Mouse (Mus musculus): ENCODE results near the gene Arhgef17.

Gene Arhgef17

DNA sequence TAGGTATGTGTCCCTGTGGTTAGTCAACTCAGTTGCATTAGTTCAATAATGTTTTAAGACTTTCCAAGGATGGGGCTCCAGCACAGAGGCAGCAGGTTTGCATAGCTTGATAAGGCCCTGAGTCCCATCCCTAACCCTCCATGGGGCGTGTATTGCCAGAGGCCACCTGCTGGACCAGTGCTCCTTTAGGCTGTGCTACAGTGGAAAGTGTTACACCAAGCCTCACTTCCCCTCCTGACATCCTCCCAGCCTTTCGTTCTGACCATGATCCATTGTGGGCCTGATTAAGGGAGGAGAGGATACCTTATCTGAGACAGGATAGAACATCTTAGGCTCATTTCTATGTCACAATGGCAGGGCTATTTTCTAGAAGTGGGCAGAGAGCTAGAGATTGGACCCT, 88.0 kb downstream of the Arhgef17 start:
- DNase-seq: no peak

DNA sequence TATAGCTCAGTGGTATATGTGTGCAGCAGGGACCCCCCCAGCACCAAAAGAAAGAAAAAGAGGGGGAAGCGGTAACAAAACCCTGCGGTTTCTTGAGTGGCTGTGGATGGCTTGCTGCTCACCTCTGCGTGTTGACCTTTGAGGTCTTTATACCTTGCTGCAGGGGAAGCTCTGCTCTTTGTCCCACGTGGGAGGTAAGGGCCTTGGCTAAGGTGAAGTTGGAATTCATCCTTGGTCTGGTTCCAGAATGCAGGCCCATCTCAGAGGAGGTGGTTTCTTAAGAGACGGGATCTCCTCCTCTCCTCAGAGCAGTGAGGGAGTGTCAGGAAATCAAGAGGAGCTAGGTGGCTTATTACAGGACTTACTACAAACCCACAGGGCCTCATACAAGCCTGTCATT, 89.7 kb downstream of the Arhgef17 start:
- no peak for DNase-seq

DNA sequence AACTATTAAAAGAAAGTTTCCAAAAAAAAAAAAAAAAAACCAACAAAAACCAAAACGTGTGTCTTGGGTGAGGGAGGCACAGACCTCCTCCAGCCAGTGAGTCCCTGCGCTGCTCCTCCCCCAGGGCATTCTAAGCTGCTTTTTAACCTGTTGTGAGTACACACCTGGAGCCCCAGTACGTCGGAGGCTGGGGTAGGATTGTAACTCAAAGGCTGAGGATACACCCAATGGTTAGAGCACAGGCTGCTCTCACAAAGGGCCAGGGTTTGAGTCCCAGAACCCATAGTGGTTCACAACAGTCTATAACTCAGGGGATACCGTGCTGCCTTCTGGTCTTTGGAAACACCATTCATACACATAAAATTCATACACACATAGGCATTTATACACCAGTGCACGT, 90.3 kb downstream of the Arhgef17 start:
- DNase-seq: no peak

DNA sequence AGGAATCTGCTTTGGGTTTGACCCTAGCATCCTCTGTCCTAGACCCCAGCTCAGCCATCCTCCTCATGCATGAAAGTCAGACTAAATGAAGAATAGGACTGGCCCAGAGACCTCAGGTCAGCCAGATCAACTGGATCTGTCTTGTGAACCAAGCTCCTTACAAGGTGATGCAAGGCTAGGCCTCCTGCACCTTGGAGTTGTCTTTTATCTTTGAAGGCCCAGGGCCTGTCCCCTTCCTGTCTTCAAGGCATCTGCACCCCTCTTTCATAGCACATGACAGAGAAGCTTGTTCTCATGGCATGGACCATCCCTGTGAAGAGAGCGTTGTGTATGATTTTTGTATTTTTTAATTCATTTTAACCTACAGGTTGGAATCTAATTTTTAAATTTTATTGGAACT, 91.0 kb downstream of the Arhgef17 start:
- DNase-seq: no peak

DNA sequence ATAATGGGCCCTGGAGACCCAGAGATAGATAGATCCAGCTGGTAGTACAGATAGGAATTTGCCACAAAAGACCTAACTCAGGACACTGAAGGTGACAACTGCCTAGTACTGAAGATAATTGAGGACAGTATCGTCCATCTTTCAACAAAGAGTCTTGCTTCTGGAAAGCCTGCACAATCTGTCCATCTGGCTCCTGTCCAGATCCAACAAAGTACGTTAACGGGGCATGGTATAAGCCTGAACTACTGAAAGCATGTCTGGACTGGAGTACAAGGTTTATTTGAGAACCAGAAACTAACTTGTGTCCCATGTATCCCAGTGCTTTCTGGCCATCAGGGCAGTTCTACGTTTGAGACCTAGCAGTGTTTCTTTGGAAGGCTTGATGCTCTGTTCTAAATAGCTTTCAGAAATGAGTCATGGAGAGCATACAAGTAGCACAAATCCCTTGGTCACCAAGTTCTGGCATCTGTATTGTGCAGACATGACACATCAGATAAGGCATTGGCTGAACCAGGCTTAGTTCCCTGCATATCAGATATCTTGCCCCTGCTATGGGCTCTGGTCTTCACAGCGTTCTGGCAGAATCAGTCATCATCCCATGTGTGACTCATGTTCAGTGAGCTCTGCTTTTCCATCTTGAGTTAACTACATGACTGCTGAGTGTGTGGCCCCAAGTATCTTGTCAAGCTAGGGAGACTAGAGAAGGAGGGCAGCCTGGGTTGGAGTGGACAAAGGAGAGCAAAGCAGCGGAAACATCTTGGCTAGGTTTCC, 92.1 kb downstream of the Arhgef17 start:
- DNase-seq: no peak

DNA sequence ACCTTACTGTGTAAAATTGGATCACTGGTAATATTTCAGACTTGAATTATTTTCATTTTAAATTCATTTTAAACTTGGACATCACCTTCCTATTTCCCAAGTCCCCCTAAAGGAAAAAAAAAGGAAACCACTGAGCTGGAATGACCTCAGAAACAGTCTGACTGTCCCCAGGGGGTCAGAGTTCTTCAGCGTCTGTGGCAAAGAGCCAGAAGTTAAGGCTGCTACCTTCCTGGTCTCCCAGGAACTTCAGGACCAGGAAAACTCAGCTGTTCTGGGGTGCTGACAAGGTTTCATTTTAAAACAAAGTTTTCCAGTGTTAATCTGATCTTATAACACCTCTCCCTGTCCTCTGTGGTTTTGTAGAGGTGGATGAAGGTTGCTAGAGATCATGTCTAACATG, 94.2 kb downstream of the Arhgef17 start:
- DNase-seq: no peak

DNA sequence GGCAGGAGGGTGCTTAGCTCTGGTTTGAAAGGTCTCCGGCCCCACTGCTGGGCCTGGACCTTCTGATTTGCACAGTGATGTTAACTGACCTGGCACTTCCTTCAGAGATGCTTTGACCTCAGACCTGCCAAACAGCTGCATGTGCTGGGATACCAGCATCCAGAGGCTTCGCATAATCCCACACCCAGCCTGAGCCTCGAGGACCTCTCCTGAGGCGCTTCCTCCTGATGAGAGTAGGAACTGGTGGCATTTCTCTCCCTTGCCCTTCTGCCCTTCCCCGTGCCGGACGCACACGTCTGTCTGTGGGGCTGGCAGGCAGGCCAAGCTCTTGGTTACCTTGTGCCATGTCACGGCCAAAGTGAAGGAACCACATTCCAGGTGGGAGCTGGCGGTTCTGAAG, 95.2 kb downstream of the Arhgef17 start:
- no peak for DNase-seq

DNA sequence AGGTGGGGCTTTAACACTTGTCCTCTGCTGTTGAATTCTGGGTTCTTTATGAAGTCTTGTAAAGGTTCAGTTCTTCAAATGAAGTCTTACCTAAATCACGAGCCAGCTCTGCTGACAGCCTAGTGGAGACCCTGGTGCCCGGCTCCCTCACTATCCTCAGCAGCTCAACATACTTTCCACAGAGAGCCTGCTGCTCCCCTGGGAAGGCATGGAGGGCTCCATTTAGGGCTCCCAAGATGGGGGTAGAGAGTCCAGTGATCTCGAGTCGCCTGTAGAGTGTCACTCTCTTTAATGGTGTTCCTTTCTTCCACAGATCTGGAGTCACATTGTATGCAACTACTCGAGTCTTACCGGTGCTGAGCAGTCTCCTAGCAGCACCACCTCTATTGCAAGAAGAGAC, 96.2 kb downstream of the Arhgef17 start:
- no peak for DNase-seq

DNA sequence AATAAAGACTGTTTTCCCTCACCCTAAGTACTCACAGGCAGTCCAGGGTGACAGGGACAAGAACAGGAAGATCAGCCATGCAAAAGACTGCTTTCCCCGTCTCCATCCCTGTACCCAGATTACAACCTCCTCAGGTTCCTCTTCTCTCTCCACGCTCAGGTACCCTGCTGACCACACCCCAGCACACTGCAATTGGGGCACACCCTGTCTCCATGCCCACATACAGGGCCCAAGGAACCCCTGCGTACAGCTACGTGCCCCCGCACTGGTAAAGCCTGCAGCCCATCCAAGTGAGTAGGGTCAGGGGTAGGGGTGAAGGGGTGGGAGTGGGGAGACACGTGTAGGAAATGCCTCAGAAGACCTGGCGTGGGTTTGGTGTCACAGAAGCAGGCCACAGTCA, 96.7 kb downstream of the Arhgef17 start:
- no peak for DNase-seq

DNA sequence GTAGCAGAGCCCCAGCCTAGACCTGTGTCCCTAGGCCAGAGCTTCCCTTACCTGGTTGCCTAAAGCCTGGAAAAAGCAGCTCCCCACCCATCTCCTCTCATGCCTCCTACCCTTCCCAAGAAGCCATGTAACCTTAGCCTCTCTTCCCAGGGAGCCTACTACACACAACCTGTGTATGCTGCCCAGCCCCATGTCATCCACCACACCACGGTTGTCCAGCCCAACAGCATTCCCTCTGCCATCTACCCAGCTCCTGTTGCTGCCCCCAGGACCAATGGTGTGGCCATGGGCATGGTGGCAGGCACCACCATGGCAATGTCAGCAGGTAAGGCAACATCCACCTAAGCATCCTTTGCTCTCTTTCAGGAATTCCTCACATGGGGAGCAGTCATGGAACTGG, 98.0 kb downstream of the Arhgef17 start:
- DNase-seq: no peak

DNA sequence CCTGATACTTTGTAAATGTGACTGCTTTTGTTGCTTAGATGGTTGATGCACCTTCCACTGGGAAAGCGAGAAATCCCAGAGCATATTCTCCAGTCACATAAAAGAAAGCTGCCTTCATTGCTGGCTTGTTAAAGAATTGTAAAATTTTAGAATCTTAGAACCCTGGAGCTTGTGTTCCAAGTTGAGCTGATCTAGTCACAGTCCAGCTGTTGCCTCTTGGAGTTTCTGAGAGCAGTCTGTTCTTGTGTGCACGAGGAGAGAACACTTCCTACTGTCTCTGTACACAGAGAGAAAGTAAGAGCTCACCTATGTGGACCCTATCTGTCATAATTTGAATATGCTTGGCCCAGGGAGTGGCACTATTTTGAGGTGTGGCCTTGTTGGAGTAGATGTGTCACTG, 103.4 kb downstream of the Arhgef17 start:
- no peak for DNase-seq

DNA sequence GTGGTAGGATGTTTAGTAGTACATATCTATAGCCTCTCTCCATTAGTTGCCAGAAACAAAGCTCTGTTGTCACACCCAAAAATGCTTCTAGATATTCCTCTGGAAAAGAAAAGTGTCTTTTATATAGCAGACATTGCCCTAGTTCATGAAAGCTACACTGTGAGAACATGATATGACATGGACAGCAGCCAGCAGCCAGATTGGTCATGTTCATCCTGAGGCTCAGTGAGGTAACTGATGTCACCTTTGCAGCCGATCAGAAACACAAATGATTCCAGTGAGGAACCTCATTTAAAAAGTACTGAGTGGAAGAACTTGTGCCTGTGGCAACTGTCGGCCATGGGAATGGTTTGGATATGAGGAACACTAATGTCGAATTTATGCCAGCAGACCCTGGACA, 107.2 kb downstream of the Arhgef17 start:
- DNase-seq: no peak
